Mouse (Mus musculus) hindbrain, embryonic 14.5 days (tissue): Measurements from ENCODE around the gene Dpyd. TPM values are rescaled to one million over a fixed set of nuclear protein-coding genes. Genes with fewer than 3 reads are reported as not detected.

Source experiments
- ATAC-seq: fragments of 200-750 bp; cut with Nextera tagmentation; 2 replicates; pipeline ENCODE4 v1.8.0; 2017; ENCODE audit warnings: moderate number of reproducible peaks, mild to moderate bottlenecking, moderate TSS enrichment, moderate library complexity; ENCODE audit not compliant: low FRiP score
- DNase-seq: peaks from one replicate; pipeline ENCODE4 v3.0.0-alpha.2; 2015; ENCODE audit warnings: low spot score
- H3K27ac ChIP-seq: fragments of 300-500 bp; sonication (generic); 2 replicates; pipeline ENCODE4 v1.5.1; 2014; ENCODE audit warnings: mild to moderate bottlenecking, moderate library complexity
- H3K27me3 ChIP-seq: fragments of 300-500 bp; sonication (generic); 2 replicates; pipeline ENCODE4 v1.6.1; 2014; ENCODE audit warnings: mild to moderate bottlenecking, low read length, mixed read lengths; ENCODE audit not compliant: control insufficient read depth, insufficient read depth
- H3K36me3 ChIP-seq: fragments of 300-500 bp; sonication (generic); replicated peaks from 2 replicates; pipeline ENCODE4 v1.6.1; 2014; ENCODE audit not compliant: control insufficient read depth, insufficient read depth
- H3K4me1 ChIP-seq: fragments of 300-500 bp; sonication (generic); replicated peaks from 2 replicates; pipeline ENCODE4 v1.6.1; 2014; ENCODE audit warnings: antibody characterized with exemption, low read length, mixed read lengths; ENCODE audit not compliant: control insufficient read depth, insufficient read depth
- H3K4me2 ChIP-seq: fragments of 300-500 bp; sonication (generic); replicated peaks from 2 replicates; pipeline ENCODE4 v1.6.1; 2014; ENCODE audit warnings: mild to moderate bottlenecking, moderate library complexity
- H3K4me3 ChIP-seq: fragments of 300-500 bp; sonication (generic); replicated peaks from 2 replicates; pipeline ENCODE4 v1.5.1; 2014; ENCODE audit warnings: mild to moderate bottlenecking, low read length
- H3K9ac ChIP-seq: fragments of 300-500 bp; sonication (generic); 2 replicates; pipeline ENCODE4 v1.6.1; 2014
- H3K9me3 ChIP-seq: fragments of 300-500 bp; sonication (generic); 2 replicates; pipeline ENCODE4 v1.6.1; 2016; ENCODE audit warnings: low read length; ENCODE audit not compliant: control insufficient read depth
- WGBS: fragments of 180-500 bp; shearing (Covaris S2); extraction: QIAGEN DNeasy Blood & Tissue Kit; methylation state at CpG from one replicate; pipeline ENCODE4 v1.1.7; 2014; 5-methylcytosine and 5-hydroxymethylcytosine counted together
- polyA plus RNA-seq: library from polyadenylated mRNA; unstranded; fragments of >200 nt; fragmentation: Nextera tagmentation; extraction: Ambion mirVana; gene quantifications from 2 replicates; pipeline ENCODE4 v1.2.1, GENCODE M21; 2014

Dpyd gene
- polyA plus RNA-seq, 1 experiment from 2014 or later: 5.6 TPM

DNA sequence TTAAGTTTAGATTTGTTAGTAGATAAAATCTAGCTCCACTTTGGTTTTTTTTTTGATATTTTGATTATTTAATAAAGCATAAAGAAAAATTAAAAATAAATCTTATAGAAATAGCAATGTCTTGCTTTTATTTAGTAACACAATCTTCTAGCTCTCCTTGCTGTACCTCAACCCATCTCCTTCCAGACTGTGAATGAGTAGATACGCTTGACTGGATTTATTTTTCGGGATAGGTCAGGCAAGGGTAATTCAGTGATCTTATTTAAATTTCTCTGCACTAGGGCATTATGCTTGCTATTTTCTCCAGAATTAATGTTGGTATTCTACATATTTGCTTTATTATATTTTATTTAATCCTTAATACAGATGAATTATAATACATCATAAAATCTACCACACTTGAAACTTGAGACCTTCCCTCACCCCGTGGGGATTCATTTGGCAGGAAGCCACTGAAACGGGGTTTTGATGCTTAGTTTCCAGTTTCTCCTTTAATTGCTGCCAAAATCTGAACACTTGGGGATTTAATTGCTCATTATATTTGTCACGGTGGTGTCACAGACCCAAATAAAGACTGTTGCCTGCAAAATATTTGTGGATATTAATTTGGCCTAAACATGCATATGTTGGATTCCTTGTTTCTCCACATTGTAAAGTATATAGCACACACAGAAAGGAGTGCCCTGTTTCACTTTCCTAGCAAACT, 102.2 kb downstream of the Dpyd start:
- Histone ChIP-seq H3K4me3 (no peak overlapping the region), H3K9ac (no peak overlapping the region), H3K4me2 (no peak overlapping the region), H3K27ac (no peak overlapping the region), H3K9me3 (no peaks in the 10 kb centered on the region), H3K4me1 (no peaks in the 10 kb centered on the region), H3K27me3 (no peaks in the 10 kb centered on the region), H3K36me3 (no peaks in the 10 kb centered on the region)
- ATAC-seq (no peak; the same call in 1 of the 2 replicates), DNase-seq (peak; percentile 72)
- 37% methylated on average over 5 of the region's 5 CpGs for WGBS

DNA sequence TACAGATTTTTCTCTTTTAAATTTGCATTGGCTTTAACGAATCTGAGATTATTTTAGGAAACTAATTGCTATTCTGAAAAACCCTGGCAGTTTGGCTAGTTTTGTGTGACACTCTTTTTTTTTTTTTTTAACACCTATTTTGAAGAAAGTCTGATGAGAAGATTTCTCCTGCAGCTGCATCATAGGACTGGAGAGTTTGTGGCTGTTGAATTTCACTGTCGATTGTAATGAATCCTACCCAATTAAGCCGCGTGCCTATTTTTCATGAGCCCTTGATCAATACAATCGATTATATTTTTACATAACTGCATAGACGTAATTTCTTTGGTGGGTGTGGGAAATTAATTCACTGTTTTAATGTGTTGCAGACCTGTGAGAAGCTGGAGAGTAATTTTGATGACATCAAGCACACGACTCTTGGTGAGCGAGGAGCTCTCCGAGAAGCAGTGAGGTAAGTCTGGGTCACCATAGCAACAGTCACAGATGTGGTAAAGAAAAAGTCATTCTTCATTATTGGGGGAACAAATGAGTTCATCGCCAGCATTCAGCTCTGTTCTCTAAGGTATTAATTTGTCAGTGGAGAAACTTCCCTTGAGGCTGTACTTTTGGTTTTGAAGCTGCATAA, 112.3 kb downstream of the Dpyd start:
- H3K9ac ChIP-seq: peak overlapping the region; percentile 28; the same call in 1 of the 2 replicates
- H3K27me3 ChIP-seq: no peaks in the 10 kb centered on the region
- no peaks in the 10 kb centered on the region for H3K9me3 ChIP-seq
- H3K4me1 ChIP-seq: peaks cover 19% of the 10 kb centered on the region
- 20% methylated on average over 10 of the region's 10 CpGs for WGBS
- ATAC-seq: peak; percentile 81
- peak overlapping the region; percentile 2; the same call in 1 of the 2 replicates for H3K4me3 ChIP-seq
- H3K4me2 ChIP-seq: peak overlapping the region; percentile 40
- H3K36me3 ChIP-seq: no peaks in the 10 kb centered on the region
- peak overlapping the region; percentile 41 for H3K27ac ChIP-seq
- peak; percentile 56 for DNase-seq

DNA sequence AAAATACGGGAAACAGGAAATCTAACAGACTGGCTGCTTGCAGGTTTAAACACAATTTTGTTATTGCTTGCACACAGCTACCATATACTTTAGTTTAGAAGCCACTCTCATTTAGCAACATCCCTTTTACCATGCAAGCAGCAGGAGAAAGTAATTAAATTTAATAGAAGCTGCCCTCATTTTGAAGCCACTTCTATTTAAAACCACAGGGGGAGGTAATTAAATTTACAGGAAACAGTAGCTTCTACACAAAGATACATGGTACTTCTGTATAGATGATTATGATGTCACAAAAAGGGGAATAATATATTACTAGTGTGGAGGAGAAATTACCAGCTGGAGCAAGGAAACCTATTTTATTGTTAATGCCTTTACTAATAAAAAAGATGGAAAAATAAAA, 113.5 kb downstream of the Dpyd start:
- H3K4me2 ChIP-seq: no peak overlapping the region

DNA sequence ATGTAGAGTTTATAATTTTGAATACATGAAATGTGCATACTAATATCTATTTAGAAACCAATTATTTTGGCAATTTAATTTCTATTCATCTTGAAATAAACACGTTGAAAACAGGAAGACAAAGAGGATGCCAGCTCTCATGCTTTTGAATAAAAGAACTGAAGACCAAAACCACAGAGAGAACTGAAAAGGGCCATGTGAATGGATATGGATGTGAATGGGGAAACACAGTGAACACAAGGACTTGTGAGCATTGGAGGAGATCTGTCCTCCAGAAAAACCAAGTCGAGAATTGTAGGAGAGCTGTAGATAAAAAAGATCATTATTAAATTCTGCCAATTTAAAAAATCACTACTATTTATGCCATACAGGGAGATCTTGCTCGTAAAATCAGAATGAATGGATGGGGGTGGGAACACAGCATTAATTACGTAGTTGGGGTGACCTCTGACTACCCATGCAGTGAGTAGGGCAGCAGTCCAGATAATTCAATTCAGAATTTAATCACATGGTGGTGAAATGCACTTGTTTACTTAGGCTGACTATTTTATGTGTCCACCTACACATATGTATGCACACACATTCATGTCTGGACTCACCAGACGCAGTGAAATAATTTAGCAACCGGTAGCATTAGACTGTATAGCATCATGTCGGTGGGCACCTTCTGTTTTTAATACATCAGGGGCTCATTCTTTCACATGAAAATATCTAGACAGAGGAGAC, 114.3 kb downstream of the Dpyd start:
- ATAC-seq (no peak), DNase-seq (no peak)
- Histone ChIP-seq H3K27ac (no peak overlapping the region; the same call in 1 of the 2 replicates), H3K4me3 (no peak overlapping the region), H3K27me3 (no peaks in the 10 kb centered on the region), H3K36me3 (no peaks in the 10 kb centered on the region), H3K9me3 (no peaks in the 10 kb centered on the region), H3K4me2 (no peak overlapping the region), H3K4me1 (peaks cover 19% of the 10 kb centered on the region), H3K9ac (no peak overlapping the region)
- WGBS: 33% methylated on average over 7 of the region's 7 CpGs

More for the DNA sequence above, 113.5 kb downstream of the Dpyd start:
- H3K4me3 ChIP-seq: no peak overlapping the region
- WGBS: 25% methylated on average over 1 of the region's 1 CpGs
- no peak overlapping the region for H3K9ac ChIP-seq
- no peaks in the 10 kb centered on the region for H3K27me3 ChIP-seq
- DNase-seq (no peak), ATAC-seq (no peak)
- no peaks in the 10 kb centered on the region for H3K9me3 ChIP-seq
- no peaks in the 10 kb centered on the region for H3K36me3 ChIP-seq
- H3K4me1 ChIP-seq: peaks cover 19% of the 10 kb centered on the region
- no peak overlapping the region; the same call in 1 of the 2 replicates for H3K27ac ChIP-seq

DNA sequence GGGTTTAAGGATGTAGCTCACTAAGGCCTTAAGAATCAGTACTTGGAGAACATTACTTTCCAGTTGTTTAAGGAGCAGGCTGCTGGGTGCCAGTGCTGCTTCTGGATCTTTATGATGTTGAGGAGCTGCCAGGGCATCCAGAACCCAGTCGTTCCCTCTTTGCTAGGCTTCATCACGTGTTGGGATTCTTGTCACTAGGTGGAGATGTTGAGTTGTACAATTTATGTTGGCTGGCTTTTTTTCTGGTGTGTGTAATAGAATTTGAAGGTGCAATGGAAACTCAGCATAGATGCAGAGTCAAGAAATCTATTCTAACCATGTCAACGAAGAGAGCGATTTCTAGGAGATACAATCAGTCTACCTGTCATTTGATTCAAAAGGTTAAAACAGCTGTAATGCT, 118.9 kb downstream of the Dpyd start:
- H3K4me3 ChIP-seq: no peak overlapping the region
- H3K36me3 ChIP-seq: no peaks in the 10 kb centered on the region
- no peak overlapping the region for H3K4me2 ChIP-seq
- WGBS: 57% methylated on average over 4 of the region's 4 CpGs
- no peaks in the 10 kb centered on the region for H3K9me3 ChIP-seq
- ATAC-seq (no peak), DNase-seq (no peak)
- peaks cover 8% of the 10 kb centered on the region; the same call in 1 of the 2 replicates for H3K4me1 ChIP-seq
- no peaks in the 10 kb centered on the region for H3K27me3 ChIP-seq
- no peak overlapping the region for H3K9ac ChIP-seq
- no peak overlapping the region for H3K27ac ChIP-seq

DNA sequence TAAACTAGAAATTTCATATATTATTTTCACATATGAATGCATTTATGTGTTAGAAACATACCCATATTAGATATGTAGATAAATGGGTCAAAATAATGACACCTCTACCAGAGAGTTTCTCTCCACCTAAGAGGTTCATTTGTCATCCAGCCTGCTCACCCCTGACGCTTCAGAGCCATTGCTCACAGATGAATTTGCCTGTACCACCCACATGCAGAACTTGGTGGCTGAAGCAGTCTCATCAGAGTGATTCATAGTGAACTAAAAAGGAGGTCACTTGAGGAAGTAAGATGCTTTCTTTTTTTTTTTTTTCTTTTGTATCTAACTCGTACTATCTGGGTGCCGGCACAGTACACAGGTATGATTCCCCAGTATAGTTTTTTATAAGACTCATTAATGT, 188.3 kb downstream of the Dpyd start:
- no peak overlapping the region for H3K4me2 ChIP-seq
- no peak overlapping the region for H3K27ac ChIP-seq
- H3K9me3 ChIP-seq: no peaks in the 10 kb centered on the region
- ATAC-seq (no peak), DNase-seq (no peak)
- H3K9ac ChIP-seq: no peak overlapping the region
- no peaks in the 10 kb centered on the region for H3K27me3 ChIP-seq
- WGBS: 73% methylated on average over 3 of the region's 3 CpGs
- H3K4me1 ChIP-seq: no peaks in the 10 kb centered on the region
- H3K36me3 ChIP-seq: no peaks in the 10 kb centered on the region
- no peak overlapping the region for H3K4me3 ChIP-seq

DNA sequence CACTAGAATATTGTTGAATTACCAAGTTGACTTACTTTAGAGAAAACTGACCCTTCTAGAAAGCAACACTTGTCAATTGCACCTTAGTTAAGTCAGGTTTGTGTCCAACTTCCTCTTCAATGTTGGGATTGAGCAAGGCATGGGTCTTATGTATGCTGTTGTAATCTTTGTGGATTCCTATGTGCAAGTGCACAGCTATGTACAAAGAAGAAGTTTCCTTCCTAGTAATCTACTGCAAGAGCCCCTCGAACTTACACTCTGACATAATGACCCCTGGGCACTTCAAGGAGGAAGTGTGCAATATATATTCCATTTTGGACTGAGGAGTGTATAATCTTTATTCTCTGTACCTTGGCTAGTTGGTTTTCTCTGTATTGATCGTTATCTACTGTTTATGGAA, 191.7 kb downstream of the Dpyd start:
- Histone ChIP-seq H3K4me2 (no peak overlapping the region), H3K9me3 (no peaks in the 10 kb centered on the region), H3K9ac (no peak overlapping the region), H3K27me3 (no peaks in the 10 kb centered on the region), H3K27ac (no peak overlapping the region), H3K4me1 (no peaks in the 10 kb centered on the region), H3K36me3 (no peaks in the 10 kb centered on the region), H3K4me3 (no peak overlapping the region)
- ATAC-seq (no peak), DNase-seq (no peak)
- 88% methylated on average over 2 of the region's 2 CpGs for WGBS

DNA sequence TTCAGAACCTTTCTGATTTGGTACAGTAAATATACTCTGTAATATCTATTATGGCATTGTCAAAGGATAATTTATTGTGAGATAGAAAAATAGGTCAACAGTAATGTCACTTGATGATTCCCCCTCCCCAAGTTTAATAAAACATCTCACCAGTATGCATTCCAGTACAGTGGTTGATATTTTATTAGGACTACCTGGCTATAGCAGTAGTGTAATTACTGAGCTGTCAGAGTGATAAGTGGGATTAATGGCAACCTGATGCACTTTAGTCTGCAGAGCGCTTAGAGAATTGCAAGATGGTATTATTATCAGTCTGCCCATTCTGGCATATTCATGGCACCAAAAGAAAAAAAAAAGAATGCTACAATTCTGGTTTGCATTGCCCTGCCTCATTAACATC, 194.2 kb downstream of the Dpyd start:
- Histone ChIP-seq H3K4me2 (no peak overlapping the region), H3K9me3 (no peaks in the 10 kb centered on the region), H3K27me3 (no peaks in the 10 kb centered on the region), H3K9ac (no peak overlapping the region), H3K27ac (no peak overlapping the region), H3K4me3 (no peak overlapping the region), H3K36me3 (no peaks in the 10 kb centered on the region), H3K4me1 (no peaks in the 10 kb centered on the region)
- ATAC-seq (no peak), DNase-seq (peak; percentile 40)
- WGBS: 52% methylated on average over 1 of the region's 1 CpGs

DNA sequence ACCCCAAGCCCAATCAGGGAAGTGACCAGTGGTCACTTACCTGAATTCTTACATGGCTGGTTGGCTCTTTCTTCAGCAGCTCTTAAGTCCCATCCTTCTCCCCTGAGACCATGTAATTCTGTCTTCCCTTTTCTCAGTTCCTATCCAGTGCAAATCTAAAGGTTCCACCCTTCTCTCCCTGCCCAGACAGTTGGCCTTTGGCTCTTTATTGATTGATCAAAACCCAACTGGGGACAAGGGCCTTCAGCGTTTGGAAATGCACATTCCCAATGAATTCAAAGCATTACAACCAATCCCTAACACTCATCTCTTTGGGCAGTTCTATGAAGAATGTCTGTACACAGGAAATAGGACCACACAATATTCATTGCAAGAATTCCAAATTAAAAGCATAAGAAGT, 251.0 kb downstream of the Dpyd start:
- whole genome bisulfite sequencing: 82% methylated on average over 1 of the region's 1 CpGs
- ATAC-seq: no peak
- Histone ChIP-seq H3K27me3 (no peaks in the 10 kb centered on the region), H3K4me1 (no peaks in the 10 kb centered on the region), H3K36me3 (no peaks in the 10 kb centered on the region), H3K27ac (no peak overlapping the region), H3K4me3 (no peak overlapping the region), H3K9ac (no peak overlapping the region), H3K9me3 (no peaks in the 10 kb centered on the region), H3K4me2 (no peak overlapping the region)
- DNase-seq: no peak
